Mouse (Mus musculus): ENCODE results near the gene Ifit1bl1.
"Not testable (repeated sequence)": the region's sequence is repeated elsewhere in the genome, so short reads cannot be mapped to it uniquely, and the experiment has no call there.

Gene Ifit1bl1

GRCm38 (mm10) chr19:34601888-34602287, at the start of gene Ifit1bl1:
Gene Ifit1bl1, minus strand, starts transcription at chr19:34601956.
- not testable (repeated sequence) for DNase-seq

- no peak for DNase-seq
Measured at GRCm38 (mm10) chr19:34650997-34651396, 49.2 kb upstream of the Ifit1bl1 start.

DNA sequence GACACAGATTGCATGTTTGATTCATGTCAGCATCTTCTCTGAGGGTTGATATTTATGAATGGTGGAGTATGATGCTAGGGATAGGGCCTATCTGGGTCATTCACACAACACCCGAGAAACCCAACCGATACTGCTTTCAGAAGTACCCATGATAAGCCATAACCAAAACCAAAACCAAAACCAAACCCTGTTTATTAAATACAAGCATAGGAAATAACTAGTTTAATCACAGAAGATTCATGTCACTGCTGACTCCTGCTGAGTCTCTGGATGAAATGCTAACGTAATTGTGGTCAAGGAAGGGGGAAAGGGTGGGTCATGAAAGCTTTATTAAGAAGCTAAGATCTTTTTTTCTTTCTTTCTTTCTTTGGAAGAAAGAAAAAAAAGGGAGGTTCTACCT, 48.5 kb upstream of the Ifit1bl1 start:
- no peak for DNase-seq

DNA sequence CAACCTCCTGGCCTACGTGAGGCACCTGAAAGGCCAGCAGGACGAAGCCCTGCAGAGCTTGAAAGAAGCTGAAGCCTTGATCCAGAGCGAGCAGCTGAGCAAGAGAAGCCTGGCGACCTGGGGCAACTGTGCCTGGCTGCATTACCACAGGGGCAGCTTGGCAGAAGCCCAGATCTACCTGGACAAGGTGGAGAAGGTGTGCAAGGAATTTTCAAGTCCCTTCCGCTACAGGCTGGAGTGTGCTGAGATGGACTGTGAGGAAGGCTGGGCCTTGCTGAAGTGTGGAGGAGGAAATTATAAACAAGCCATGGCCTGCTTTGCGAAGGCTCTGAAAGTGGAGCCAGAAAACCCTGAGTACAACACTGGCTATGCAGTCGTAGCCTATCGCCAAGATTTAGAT, 45.9 kb upstream of the Ifit1bl1 start:
- not testable (repeated sequence) for DNase-seq

- DNase-seq: no peak
Measured at GRCm38 (mm10) chr19:34642616-34643015, 40.9 kb upstream of the Ifit1bl1 start.

- DNase-seq: no peak
Measured at GRCm38 (mm10) chr19:34640623-34641022, 38.9 kb upstream of the Ifit1bl1 start, which contains the start of the genes Ifit1bl2 and Ifit1. Gene Ifit1bl2, minus strand, starts transcription at chr19:34640743. Gene Ifit1, plus strand, starts transcription at chr19:34640871.

GRCm38 (mm10) chr19:34636933-34637557, 35.3 kb upstream of the Ifit1bl1 start:
- DNase-seq: peak; percentile 31

DNA sequence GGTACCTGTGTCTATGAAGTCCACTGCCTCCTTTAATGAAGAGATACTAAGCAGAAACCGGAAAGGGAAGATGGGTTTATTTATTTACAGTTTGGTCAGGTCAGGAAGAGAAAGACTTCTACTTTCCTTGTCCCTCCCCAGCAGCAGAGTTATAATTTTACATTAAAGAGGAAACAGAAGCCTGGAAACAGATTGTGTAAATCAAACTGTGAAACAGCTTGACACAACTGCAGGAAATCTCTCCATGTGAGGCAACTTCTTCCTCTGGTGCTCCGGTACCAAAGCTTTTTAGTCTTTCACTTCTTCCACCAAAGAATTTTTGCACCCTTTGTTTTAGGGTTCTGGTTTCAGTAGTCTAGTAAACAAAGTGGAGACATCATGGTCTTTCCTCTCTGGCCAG, 31.7 kb upstream of the Ifit1bl1 start:
- DNase-seq: no peak

DNA sequence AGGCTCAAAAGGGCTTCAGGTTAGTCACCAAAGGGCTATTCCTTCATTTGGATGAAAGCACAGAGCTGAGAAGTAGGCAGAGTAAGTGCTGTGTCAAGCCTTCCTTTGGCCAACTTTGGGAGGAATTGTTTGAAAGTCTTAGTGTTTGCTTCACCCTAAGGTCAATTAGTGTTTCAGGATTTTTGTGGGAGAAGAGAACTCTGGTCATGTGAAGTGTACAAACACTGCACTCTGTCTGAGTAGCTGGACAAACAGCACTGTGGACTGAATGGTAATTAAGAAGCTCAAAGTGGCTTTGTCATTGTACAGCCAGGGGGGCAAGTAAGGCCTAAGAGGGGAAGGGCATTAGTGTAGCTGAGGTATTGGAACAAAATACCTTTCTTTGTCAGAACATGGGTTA, 29.7 kb upstream of the Ifit1bl1 start:
- no peak for DNase-seq

DNA sequence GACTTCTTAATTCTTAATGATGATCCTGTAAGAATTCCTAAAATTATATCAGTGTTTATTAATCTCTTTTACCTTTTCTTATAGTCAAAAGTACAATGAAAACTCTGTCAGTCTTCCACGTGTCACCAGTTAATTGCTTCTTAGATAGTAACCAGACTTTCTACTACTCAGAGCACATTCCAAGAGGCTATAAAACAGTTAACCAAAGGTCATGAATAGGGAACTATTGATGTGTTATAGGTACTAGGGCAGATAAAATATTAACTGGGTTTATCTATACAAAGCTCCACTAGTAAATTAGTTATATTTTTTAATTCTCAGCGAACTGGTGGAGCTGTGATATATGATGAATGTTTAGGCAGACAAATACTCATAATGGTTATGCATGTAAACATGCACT, 25.7 kb upstream of the Ifit1bl1 start:
- no peak for DNase-seq

DNA sequence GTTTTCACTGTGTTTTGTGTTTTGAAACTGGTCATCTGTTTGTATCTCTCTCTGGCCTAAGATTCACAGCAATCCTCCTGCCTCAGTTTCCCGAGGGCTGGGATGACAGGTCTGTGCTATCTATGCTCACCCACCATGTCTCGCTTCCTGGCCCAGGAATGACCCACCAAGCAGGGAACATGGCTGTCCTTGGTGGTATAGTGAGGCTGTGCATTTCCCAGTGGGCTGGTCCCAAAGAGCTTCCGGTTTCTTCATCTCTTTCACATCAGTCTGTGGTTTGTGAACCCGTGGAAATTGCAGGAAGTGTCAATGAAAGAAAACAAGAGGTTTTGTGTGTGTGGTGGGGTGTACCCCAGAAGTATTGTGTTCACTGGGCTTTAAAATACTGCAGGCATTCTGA, 22.9 kb upstream of the Ifit1bl1 start:
- no peak for DNase-seq

DNA sequence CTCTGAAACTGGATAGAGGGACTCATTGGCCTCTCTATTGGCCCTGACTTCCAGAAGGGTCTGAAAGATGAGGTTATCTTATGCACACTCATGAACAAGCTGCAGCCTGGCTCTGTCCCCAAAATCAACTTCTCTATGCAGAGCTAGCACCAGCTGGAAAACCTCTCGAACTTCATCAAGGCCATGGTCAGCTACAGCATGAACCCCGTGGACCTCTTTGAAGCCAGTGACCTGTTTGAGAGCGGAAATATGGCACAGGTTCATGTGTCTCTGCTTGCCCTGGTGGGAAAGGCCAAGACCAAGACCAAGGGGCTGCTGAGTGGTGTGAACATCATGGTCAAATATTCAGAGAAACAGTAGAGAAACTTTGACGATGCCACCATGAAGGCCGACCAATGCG, 22.0 kb upstream of the Ifit1bl1 start:
- DNase-seq: no peak

GRCm38 (mm10) chr19:34620871-34621270, 19.1 kb upstream of the Ifit1bl1 start:
- DNase-seq: no peak

DNA sequence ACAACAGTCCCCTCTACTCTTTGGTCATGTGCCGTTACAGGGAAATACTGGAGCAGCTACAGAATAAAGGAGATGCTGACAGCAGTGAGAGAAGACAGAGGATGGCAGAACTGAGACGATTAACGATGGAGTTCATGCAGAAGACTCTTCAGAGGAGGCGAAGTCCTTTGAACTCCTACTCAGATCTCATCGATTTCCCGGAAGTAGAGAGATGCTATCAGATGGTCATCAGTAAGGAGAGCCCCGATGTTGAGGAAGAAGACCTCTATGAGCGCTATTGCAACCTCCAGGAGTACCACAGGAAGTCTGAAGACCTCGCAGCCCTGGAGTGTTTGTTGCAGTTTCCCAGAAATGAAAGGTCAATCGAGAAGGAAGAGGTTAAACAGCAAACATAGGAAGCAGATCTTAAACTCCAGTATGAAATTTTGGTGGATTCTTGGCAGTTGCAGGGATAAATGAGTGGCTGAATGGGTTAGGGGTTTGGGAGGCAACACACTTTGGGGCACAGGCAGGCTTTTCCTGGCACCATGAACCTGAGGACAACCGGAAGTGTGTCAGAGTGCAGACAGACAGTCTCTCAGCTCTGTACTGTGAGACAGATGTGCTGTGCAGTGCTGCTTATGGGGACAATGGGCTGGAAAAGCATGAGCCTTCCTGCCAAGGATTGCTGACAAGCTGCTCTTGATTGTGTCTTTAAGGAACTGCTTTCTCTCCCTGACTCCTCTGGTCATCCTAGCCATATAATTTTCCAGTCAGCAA, 10.7 kb upstream of the Ifit1bl1 start:
- DNase-seq: not testable (repeated sequence)

DNA sequence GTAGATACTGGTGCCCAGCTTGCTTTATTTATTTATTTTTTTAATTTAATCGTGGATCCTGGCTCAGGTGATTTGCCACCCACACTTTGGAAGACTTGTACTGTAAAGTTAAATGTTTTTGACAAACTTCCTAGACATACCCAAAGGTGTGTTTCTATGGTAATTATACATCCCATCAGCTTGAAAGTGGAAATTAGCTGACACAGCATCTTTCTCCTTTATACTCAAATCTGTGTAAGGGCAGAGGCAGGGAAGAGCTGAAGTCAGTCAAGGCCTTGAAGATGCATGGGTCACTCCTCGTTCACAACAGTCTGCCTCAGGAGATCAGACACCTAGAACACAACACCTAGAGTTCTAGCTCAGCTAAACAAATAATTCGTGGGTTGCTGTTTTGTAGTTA, 8.4 kb upstream of the Ifit1bl1 start:
- DNase-seq: not testable (repeated sequence)

GRCm38 (mm10) chr19:34607237-34608051, 5.7 kb upstream of the Ifit1bl1 start, which contains the start of gene Ifit3b:
Gene Ifit3b, plus strand, starts transcription at chr19:34607970.
- peak; percentile 14 for DNase-seq

DNA sequence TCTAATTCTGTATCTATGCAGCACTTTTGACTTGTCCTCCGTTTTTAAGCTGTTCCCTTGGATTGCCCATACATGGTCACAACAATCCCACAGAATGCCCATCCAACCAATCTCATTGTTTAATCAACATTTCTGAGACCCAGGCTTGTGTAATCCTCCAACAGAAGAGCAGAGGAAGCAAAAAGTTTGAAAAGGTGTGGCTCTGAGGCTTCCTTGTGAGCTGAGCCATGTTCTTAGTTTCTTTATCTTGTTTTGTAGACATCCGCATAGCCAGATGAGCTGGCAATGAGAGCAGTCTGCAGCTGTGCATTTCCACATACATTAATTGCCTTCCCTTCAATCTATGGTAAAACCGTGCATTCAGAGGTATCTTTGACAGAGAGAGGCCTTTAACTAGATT, 3.7 kb upstream of the Ifit1bl1 start:
- no peak for DNase-seq

DNA sequence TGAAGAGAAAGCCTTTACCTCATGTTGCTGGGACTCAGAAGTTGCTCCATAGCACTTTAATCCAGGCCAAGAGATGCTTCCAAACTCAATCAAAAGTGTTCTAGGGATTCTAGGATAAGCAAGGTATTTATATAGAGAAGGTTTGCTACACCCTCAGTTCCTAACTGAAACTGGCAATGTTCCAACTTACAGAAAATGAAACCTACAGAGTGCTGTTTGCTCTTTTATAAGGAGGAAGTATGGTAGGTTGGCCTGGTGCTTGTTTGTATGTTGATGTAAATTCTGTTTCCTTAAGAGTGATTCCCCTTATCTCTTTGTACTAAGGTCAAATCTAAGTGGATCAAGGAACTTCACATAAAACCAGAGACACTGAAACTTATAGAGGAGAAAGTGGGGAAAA, 2.5 kb downstream of the Ifit1bl1 start:
- DNase-seq: not testable (repeated sequence)

DNA sequence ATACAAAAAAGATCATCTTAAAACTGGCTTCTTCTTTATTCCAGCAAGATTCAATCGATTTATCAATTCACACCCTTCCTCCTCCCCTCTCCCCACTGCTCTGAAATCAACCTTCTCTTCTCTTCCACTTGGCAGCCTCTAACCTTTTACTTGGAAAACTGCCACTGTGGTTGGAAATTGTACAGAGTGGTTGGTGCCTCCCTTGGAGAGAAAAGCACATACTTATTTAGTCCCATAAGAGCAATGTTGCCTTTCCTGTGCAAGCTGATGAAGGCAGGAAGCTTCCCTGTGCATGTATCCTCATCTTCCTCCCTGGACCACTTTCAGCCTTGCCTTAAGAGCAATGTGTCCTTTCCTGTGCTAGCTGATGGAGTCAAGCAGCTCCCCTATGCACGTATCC, 3.4 kb downstream of the Ifit1bl1 start:
- DNase-seq: peak; percentile 15

DNA sequence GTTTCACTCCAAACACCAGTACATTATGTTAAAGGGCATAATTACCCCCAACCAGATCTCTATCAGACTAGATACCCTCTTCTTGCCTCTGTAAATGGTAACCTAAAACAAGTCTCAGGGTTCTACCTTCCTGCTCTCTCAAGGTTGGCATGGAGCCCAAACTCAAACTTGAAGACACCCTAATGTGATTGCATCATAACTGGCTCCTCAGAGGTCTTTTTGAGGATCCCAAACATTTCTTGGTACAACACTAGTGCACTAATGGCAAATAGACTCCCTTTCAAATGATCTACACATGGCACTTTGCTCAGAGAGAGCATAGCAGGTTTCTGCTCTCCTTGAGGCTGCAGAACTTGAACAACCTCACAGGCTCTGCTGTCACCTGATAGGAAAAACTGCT, 4.9 kb downstream of the Ifit1bl1 start:
- DNase-seq: no peak

GRCm38 (mm10) chr19:34594523-34594922, 7.2 kb downstream of the Ifit1bl1 start:
- not testable (repeated sequence) for DNase-seq

DNA sequence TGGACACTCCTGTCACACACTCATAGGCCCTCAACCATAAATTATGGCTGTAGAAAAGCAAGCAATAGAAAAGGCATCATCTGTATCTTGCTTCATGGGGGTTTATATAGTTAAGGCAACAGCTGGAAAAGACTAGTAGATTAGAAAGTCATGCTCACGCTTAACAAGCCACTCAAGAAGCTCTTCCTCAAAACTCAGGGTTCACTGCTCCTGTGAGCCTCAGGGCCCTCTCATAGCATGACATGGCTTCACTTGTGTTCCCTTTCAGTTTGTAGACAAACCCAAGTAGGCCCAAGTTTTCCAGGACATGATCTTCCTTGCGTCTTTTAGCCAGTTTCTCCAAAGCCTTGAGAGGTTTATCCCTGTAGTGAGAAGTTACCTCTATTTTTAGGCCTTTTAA, 8.3 kb downstream of the Ifit1bl1 start:
- no peak for DNase-seq

DNA sequence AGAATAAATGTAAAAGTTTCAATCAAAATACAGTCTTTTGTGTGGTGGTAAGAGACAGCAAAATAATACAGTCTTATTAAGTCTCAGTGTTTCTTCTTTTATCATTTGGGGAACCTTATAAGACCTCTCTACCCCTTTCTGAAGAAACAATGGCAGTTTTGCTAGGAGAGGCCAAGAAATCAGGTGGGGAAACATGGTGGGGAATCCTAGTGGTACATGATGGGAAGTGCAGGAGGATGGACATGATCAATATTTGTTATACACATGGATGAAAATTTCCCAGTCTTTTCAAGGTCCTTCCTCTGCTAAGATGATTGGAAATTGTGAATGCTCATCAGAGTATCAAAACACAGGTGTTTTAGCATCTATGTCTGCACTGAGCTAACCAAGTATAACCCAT, 12.8 kb downstream of the Ifit1bl1 start:
- DNase-seq: no peak
